Comparison of ENCODE assay signal across 11 mouse cellular contexts in genomic region chr6:140709415-140710107, GRCm38 (mm10). TPM values are rescaled to one million over a fixed set of nuclear protein-coding genes. Genes with fewer than 3 reads are reported as not detected.
A peak's percentile ranks its signal among the peaks of the same experiment; 100 is the strongest.
DNase-seq lines count a peak whose midpoint lies in the region; ATAC-seq and TF ChIP-seq lines count a peak whose summit lies in the region.
"Had no signal": no experiment of that assay in that cellular context is flagged by ENCODE, and none has a peak within 500 bp of the region (broad histone marks: within the 10 kb centered on the region; RNA-seq: fewer than 3 reads in every experiment).

No protein-coding gene starts in this region.

- no peak overlapping the region for H3K27ac ChIP-seq in hindbrain, embryonic 12.5 days
- no peak overlapping the region for H3K27ac ChIP-seq in hindbrain, embryonic 16.5 days (ENCODE audit: low read depth, low read length)
- no peak overlapping the region for H3K27ac ChIP-seq in thymus, adult 2 months (ENCODE audit: control insufficient read depth, insufficient read depth, low read length)
- no peak overlapping the region for H3K27ac ChIP-seq in hindbrain, embryonic 15.5 days (replicated peaks)
- H3K27ac ChIP-seq: stomach, embryonic 15.5 days had no signal

- no peak overlapping the region for H3K4me3 ChIP-seq in hindbrain, embryonic 12.5 days
- H3K4me3 ChIP-seq in hindbrain, embryonic 16.5 days (ENCODE audit: low read length), result no peak overlapping the region
- H3K4me3 ChIP-seq in thymus, adult 2 months (ENCODE audit: control insufficient read depth, insufficient read depth, low read length), result no peak overlapping the region
- H3K4me3 ChIP-seq in hindbrain, embryonic 15.5 days, result no peak overlapping the region
- H3K4me3 ChIP-seq: stomach, embryonic 15.5 days had no signal

- peak; percentile 37 for DNase-seq in thymus, adult 2 months
- no peak for DNase-seq in thymus, adult 18-20 months
- DNase-seq in heart, postnatal 10 days, result no peak

- no peak overlapping the region for H3K9ac ChIP-seq in hindbrain, embryonic 12.5 days
- H3K9ac ChIP-seq in hindbrain, embryonic 16.5 days (ENCODE audit: low read depth, low read length), result no peak overlapping the region
- H3K9ac ChIP-seq in hindbrain, embryonic 15.5 days, result no peak overlapping the region
- H3K9ac ChIP-seq: stomach, embryonic 15.5 days had no signal

- no peak overlapping the region for H3K4me2 ChIP-seq in hindbrain, embryonic 12.5 days (replicated peaks)
- H3K4me2 ChIP-seq in hindbrain, embryonic 16.5 days (ENCODE audit: low read length), result no peak overlapping the region
- H3K4me2 ChIP-seq in hindbrain, embryonic 15.5 days, result no peak overlapping the region
- H3K4me2 ChIP-seq: stomach, embryonic 15.5 days had no signal

- no peak for TF ChIP-seq POLR2A in thymus, adult 2 months (IDR thresholded peaks at IDR 0.05; ENCODE audit: control insufficient read depth, extremely low read depth, insufficient read depth, low read length, poor library complexity)

- WGBS in hindbrain, embryonic 12.5 days, result 53% methylated on average over 6 of the region's 6 CpGs
- 60% methylated on average over 6 of the region's 6 CpGs for WGBS in hindbrain, embryonic 16.5 days
- 91% methylated on average over 6 of the region's 6 CpGs for WGBS in thymus, adult 2 months
- 67% methylated on average over 6 of the region's 6 CpGs for whole genome bisulfite sequencing in hindbrain, embryonic 15.5 days

- H3K27me3 ChIP-seq in hindbrain, embryonic 12.5 days, result peaks cover 7% of the 10 kb centered on the region; the same call in 1 of the 2 replicates
- H3K27me3 ChIP-seq in hindbrain, embryonic 16.5 days (replicated peaks; ENCODE audit: control insufficient read depth, insufficient read depth, low read length), result no peaks in the 10 kb centered on the region
- H3K27me3 ChIP-seq in thymus, adult 2 months (ENCODE audit: control insufficient read depth, insufficient read depth, low read length), result no peaks in the 10 kb centered on the region
- peaks cover 3% of the 10 kb centered on the region; the same call in 1 of the 2 replicates for H3K27me3 ChIP-seq in hindbrain, embryonic 15.5 days
- H3K27me3 ChIP-seq: stomach, embryonic 15.5 days had no signal

- ATAC-seq in hindbrain, embryonic 12.5 days (ENCODE audit: low FRiP score), result peak; percentile 53; the same call in 1 of the 2 replicates
- no peak for ATAC-seq in hindbrain, embryonic 16.5 days
- ATAC-seq in hindbrain, embryonic 15.5 days (ENCODE audit: low FRiP score, low read depth), result peak; percentile 15; the same call in 1 of the 2 replicates
- ATAC-seq in megakaryocyte-erythroid progenitor cell, adult 5-6 weeks (replicated peaks; ENCODE audit: low FRiP score, low TSS enrichment, poor library complexity, severe bottlenecking), result no peak
- no peak for ATAC-seq in granulocyte monocyte progenitor cell, adult 5-6 weeks (replicated peaks; ENCODE audit: poor library complexity, severe bottlenecking)

- no peaks in the 10 kb centered on the region for H3K9me3 ChIP-seq in hindbrain, embryonic 12.5 days (replicated peaks)
- H3K9me3 ChIP-seq in hindbrain, embryonic 16.5 days (ENCODE audit: control insufficient read depth, low read length), result peaks cover 3% of the 10 kb centered on the region; the same call in 1 of the 2 replicates
- H3K9me3 ChIP-seq in hindbrain, embryonic 15.5 days, result no peaks in the 10 kb centered on the region
- H3K9me3 ChIP-seq: stomach, embryonic 15.5 days had no signal

- intact Hi-C loops in heart, postnatal 10 days (cut with DNase I), result loop anchor here (5.0 kb wide), 2 partner anchors 127 to 227 kb away; no protein-coding TSS in a partner anchor

- H3K36me3 ChIP-seq in hindbrain, embryonic 12.5 days, result no peaks in the 10 kb centered on the region
- H3K36me3 ChIP-seq in hindbrain, embryonic 16.5 days (ENCODE audit: control insufficient read depth, insufficient read depth, low read length), result no peaks in the 10 kb centered on the region
- no peaks in the 10 kb centered on the region for H3K36me3 ChIP-seq in thymus, adult 2 months (ENCODE audit: control insufficient read depth, insufficient read depth, low read length)
- no peaks in the 10 kb centered on the region for H3K36me3 ChIP-seq in hindbrain, embryonic 15.5 days
- H3K36me3 ChIP-seq: stomach, embryonic 15.5 days had no signal

- no peak for TF ChIP-seq CTCF in thymus, adult 2 months (IDR thresholded peaks at IDR 0.05; ENCODE audit: borderline replicate concordance, control insufficient read depth, extremely low read depth, insufficient read depth, low read length, poor library complexity)

- H3K4me1 ChIP-seq in hindbrain, embryonic 12.5 days, result peaks cover 5% of the 10 kb centered on the region; the same call in 1 of the 2 replicates
- H3K4me1 ChIP-seq in hindbrain, embryonic 16.5 days (ENCODE audit: control insufficient read depth, insufficient read depth, low read depth, low read length), result no peaks in the 10 kb centered on the region
- peaks cover 25% of the 10 kb centered on the region for H3K4me1 ChIP-seq in thymus, adult 2 months (replicated peaks; ENCODE audit: control insufficient read depth, insufficient read depth, low read length)
- H3K4me1 ChIP-seq in hindbrain, embryonic 15.5 days (replicated peaks), result no peaks in the 10 kb centered on the region
- H3K4me1 ChIP-seq: stomach, embryonic 15.5 days had no signal

RNA-seq across cellular contexts. Expression of gene Gm11077, which starts 19.5 kb away (rescaled TPM):
- not detected in 2 replicates for polyA plus RNA-seq in hindbrain, embryonic 12.5 days (2016; fragmentation: Nextera tagmentation; extraction: Ambion mirVana)
- not detected in 2 replicates for polyA plus RNA-seq in hindbrain, embryonic 16.5 days (2015; fragmentation: Nextera tagmentation; extraction: Ambion mirVana)
- not detected in 2 replicates for polyA plus RNA-seq in thymus, adult 2 months (2012; rRNA removed)
- not detected in 2 replicates for polyA plus RNA-seq in hindbrain, embryonic 15.5 days (2015; fragmentation: Nextera tagmentation; extraction: Ambion mirVana)
- not detected in 2 replicates for total RNA-seq in megakaryocyte-erythroid progenitor cell, adult 5-6 weeks (2014; fragmentation: Nextera tagmentation)
- not detected in 2 replicates for total RNA-seq in megakaryocyte-erythroid progenitor cell, adult 5-6 weeks (2017)
- total RNA-seq in granulocyte monocyte progenitor cell, adult 5-6 weeks (2014; fragmentation: Nextera tagmentation), result not detected in 2 replicates
- total RNA-seq in granulocyte monocyte progenitor cell, adult 5-6 weeks (2017), result not detected in 2 replicates
- total RNA-seq in heart, postnatal 10 days (2021), result not detected
- total RNA-seq: left cerebral cortex, adult 18-20 months had no signal
- polyA plus RNA-seq: heart, embryonic 14.5 days; stomach, embryonic 15.5 days had no signal

Comparison
In these comparisons a context has a peak if more than half of its experiments do, and no peak if none do; other contexts are left out.
1. ATAC-seq: peak in hindbrain, embryonic 12.5 days (single experiment) and hindbrain, embryonic 15.5 days (single experiment); none in hindbrain, embryonic 16.5 days (single experiment), megakaryocyte-erythroid progenitor cell, adult 5-6 weeks (single experiment) and granulocyte monocyte progenitor cell, adult 5-6 weeks (single experiment).